Mouse (Mus musculus) neural tube, embryonic 13.5 days (tissue): Measurements from ENCODE around the gene Pam. TPM values are rescaled to one million over a fixed set of nuclear protein-coding genes. Genes with fewer than 3 reads are reported as not detected.

ENCODE experiments used
- ATAC-seq: fragments of 200-750 bp; cut with Nextera tagmentation; 2 replicates; pipeline ENCODE4 v1.8.0; 2017; ENCODE audit warnings: low read depth, mild to moderate bottlenecking, moderate TSS enrichment, moderate library complexity
- H3K27ac ChIP-seq: fragments of 300-500 bp; sonication (generic); replicated peaks from 2 replicates; pipeline ENCODE4 v1.5.1; 2015; ENCODE audit warnings: moderate library complexity, mild to moderate bottlenecking, inconsistent platforms
- H3K27me3 ChIP-seq: fragments of 300-500 bp; sonication (generic); 2 replicates; pipeline ENCODE4 v1.6.1; 2015; ENCODE audit warnings: mild to moderate bottlenecking, inconsistent platforms
- H3K36me3 ChIP-seq: fragments of 300-500 bp; sonication (generic); 2 replicates; pipeline ENCODE4 v1.6.1; 2015; ENCODE audit warnings: mild to moderate bottlenecking, inconsistent platforms
- H3K4me1 ChIP-seq: fragments of 300-500 bp; sonication (generic); replicated peaks from 2 replicates; pipeline ENCODE4 v1.6.1; 2015; ENCODE audit warnings: inconsistent platforms
- H3K4me2 ChIP-seq: fragments of 300-500 bp; sonication (generic); 2 replicates; pipeline ENCODE4 v1.6.1; 2015; ENCODE audit warnings: inconsistent platforms, mild to moderate bottlenecking, moderate library complexity
- H3K4me3 ChIP-seq: fragments of 300-500 bp; sonication (generic); 2 replicates; pipeline ENCODE4 v1.5.1; 2015; ENCODE audit warnings: mild to moderate bottlenecking, inconsistent platforms
- H3K9ac ChIP-seq: fragments of 300-500 bp; sonication (generic); 2 replicates; pipeline ENCODE4 v1.6.1; 2015; ENCODE audit warnings: moderate library complexity, mild to moderate bottlenecking, inconsistent platforms
- H3K9me3 ChIP-seq: fragments of 300-500 bp; sonication (generic); 2 replicates; pipeline ENCODE4 v1.6.1; 2016; ENCODE audit warnings: inconsistent platforms
- WGBS: fragments of 180-500 bp; shearing (Covaris S2); methylation state at CpG from one replicate; pipeline ENCODE4 v1.1.7; 2015; 5-methylcytosine and 5-hydroxymethylcytosine counted together
- polyA plus RNA-seq: library from polyadenylated mRNA; unstranded; fragments of >200 nt; fragmentation: Nextera tagmentation; extraction: Ambion mirVana; gene quantifications from 2 replicates; pipeline ENCODE4 v1.2.1, GENCODE M21; 2015

Gene Pam
- polyA plus RNA-seq, 1 experiment from 2014 or later, result 36.9 TPM

- H3K9ac ChIP-seq, result no peak overlapping the region
Observed at GRCm38 (mm10) chr1:97883498-97883897, 211.9 kb downstream of the Pam start.

GRCm38 (mm10) chr1:97877037-97877436 is 218.4 kb downstream of the Pam start:
- H3K36me3 ChIP-seq, result 0 out of 2 replicates have a peak, but pooled peaks cover 4% of the 10 kb centered on the region
- no peaks in the 10 kb centered on the region for H3K9me3 ChIP-seq
- no peak overlapping the region for H3K4me2 ChIP-seq
- no peak overlapping the region for H3K4me3 ChIP-seq
- no peak for ATAC-seq
- H3K4me1 ChIP-seq, result no peaks in the 10 kb centered on the region
- no peak overlapping the region for H3K9ac ChIP-seq
- no peak overlapping the region for H3K27ac ChIP-seq
- no peaks in the 10 kb centered on the region for H3K27me3 ChIP-seq

More at GRCm38 (mm10) chr1:97883498-97883897, 211.9 kb downstream of the Pam start:
- no peak overlapping the region for H3K4me3 ChIP-seq
- ATAC-seq, result no peak
- no peak overlapping the region for H3K27ac ChIP-seq
- no peak overlapping the region for H3K4me2 ChIP-seq
- no peaks in the 10 kb centered on the region for H3K9me3 ChIP-seq
- WGBS, result 85% methylated on average over 7 of the region's 7 CpGs
- no peaks in the 10 kb centered on the region for H3K4me1 ChIP-seq
- H3K27me3 ChIP-seq, result no peaks in the 10 kb centered on the region
- H3K36me3 ChIP-seq, result peaks cover 10% of the 10 kb centered on the region

GRCm38 (mm10) chr1:97873490-97874054 is 221.9 kb downstream of the Pam start:
- Histone ChIP-seq H3K4me1 (no peaks in the 10 kb centered on the region), H3K27me3 (no peaks in the 10 kb centered on the region), H3K9me3 (no peaks in the 10 kb centered on the region), H3K9ac (no peak overlapping the region), H3K27ac (no peak overlapping the region), H3K4me2 (no peak overlapping the region), H3K4me3 (no peak overlapping the region), H3K36me3 (0 out of 2 replicates have a peak, but pooled peaks cover 4% of the 10 kb centered on the region)
- 97% methylated on average over 2 of the region's 2 CpGs for WGBS
- no peak for ATAC-seq

GRCm38 (mm10) chr1:97872493-97872892 is 223.0 kb downstream of the Pam start:
- Histone ChIP-seq H3K4me1 (no peaks in the 10 kb centered on the region), H3K4me3 (no peak overlapping the region), H3K27me3 (no peaks in the 10 kb centered on the region), H3K9ac (no peak overlapping the region), H3K36me3 (0 out of 2 replicates have a peak, but pooled peaks cover 4% of the 10 kb centered on the region), H3K9me3 (no peaks in the 10 kb centered on the region), H3K27ac (no peak overlapping the region), H3K4me2 (no peak overlapping the region)
- 60% methylated on average over 5 of the region's 5 CpGs for WGBS
- no peak; the same call in 1 of the 2 replicates for ATAC-seq

- no peak overlapping the region for H3K4me3 ChIP-seq
- no peaks in the 10 kb centered on the region for H3K4me1 ChIP-seq
- 0 out of 2 replicates have a peak, but pooled peaks cover 4% of the 10 kb centered on the region for H3K36me3 ChIP-seq
- no peak for ATAC-seq
- WGBS, result 73% methylated on average over 2 of the region's 2 CpGs
- H3K9ac ChIP-seq, result no peak overlapping the region
- no peaks in the 10 kb centered on the region for H3K27me3 ChIP-seq
- no peaks in the 10 kb centered on the region for H3K9me3 ChIP-seq
- no peak overlapping the region for H3K27ac ChIP-seq
- H3K4me2 ChIP-seq, result no peak overlapping the region
Observed at GRCm38 (mm10) chr1:97872072-97872471, 223.4 kb downstream of the Pam start.

DNA sequence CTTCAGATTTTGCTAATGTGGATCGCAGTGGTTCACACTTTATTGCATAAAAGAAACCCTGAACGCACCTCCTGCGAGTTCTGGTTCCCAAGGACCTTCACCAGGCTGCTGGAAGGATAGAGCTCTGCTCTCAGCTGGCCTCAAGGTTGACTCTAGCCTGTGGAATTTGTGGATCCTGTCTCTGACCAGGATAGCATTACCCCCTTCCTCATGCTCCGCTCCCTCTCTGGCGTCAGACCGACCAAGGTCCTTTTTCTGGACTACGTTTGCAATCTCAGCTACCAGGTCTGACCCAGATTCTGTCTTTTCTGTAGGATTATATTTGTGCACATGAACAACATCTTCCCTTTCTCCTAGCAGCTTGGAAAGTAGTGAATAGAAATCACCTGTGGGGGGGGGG is 231.3 kb downstream of the Pam start:
- ATAC-seq, result no peak
- H3K36me3 ChIP-seq, result no peaks in the 10 kb centered on the region
- WGBS, result 88% methylated on average over 7 of the region's 7 CpGs
- no peaks in the 10 kb centered on the region for H3K9me3 ChIP-seq
- peaks cover 14% of the 10 kb centered on the region for H3K4me1 ChIP-seq
- no peaks in the 10 kb centered on the region for H3K27me3 ChIP-seq
- no peak overlapping the region for H3K4me2 ChIP-seq
- H3K27ac ChIP-seq, result no peak overlapping the region; the same call in 1 of the 2 replicates
- H3K9ac ChIP-seq, result no peak overlapping the region
- no peak overlapping the region for H3K4me3 ChIP-seq

- H3K27me3 ChIP-seq, result no peaks in the 10 kb centered on the region
- H3K4me3 ChIP-seq, result no peak overlapping the region
- H3K4me2 ChIP-seq, result 0 out of 2 replicates have a peak overlapping the region, but pooled peaks have one; percentile 20
- H3K9ac ChIP-seq, result no peak overlapping the region
- no peaks in the 10 kb centered on the region for H3K9me3 ChIP-seq
- peaks cover 14% of the 10 kb centered on the region for H3K4me1 ChIP-seq
- H3K36me3 ChIP-seq, result no peaks in the 10 kb centered on the region
- 25% methylated on average over 9 of the region's 9 CpGs for WGBS
- ATAC-seq, result peak; percentile 61
- no peak overlapping the region; the same call in 1 of the 2 replicates for H3K27ac ChIP-seq
Observed at GRCm38 (mm10) chr1:97863140-97863539, 232.3 kb downstream of the Pam start.

DNA sequence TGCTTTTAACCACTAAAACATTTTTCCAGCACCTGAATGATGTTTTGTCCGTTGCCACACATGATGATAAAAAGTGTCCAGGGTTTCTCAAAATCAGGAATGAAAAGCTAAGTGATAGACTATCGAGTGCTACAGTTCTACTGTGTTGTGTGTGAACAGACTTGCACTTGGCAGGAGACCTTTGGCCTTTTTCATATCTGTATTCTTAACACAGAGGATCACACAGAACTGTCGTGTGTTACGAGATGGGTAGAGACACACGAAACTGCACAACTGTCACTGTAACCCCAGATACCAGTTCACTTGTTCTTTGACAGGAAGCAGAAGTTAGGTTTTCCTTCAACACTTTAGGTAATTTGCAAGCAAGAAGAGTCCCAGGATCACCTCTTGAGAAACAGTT is 232.7 kb downstream of the Pam start:
- H3K9ac ChIP-seq, result no peak overlapping the region
- 70% methylated on average over 5 of the region's 5 CpGs for WGBS
- 0 out of 2 replicates have a peak, but pooled peaks have one; percentile 15 for ATAC-seq
- H3K36me3 ChIP-seq, result no peaks in the 10 kb centered on the region
- no peak overlapping the region for H3K27ac ChIP-seq
- peaks cover 14% of the 10 kb centered on the region for H3K4me1 ChIP-seq
- no peak overlapping the region for H3K4me3 ChIP-seq
- no peaks in the 10 kb centered on the region for H3K27me3 ChIP-seq
- no peak overlapping the region for H3K4me2 ChIP-seq
- no peaks in the 10 kb centered on the region for H3K9me3 ChIP-seq

GRCm38 (mm10) chr1:97854256-97854655 is 241.2 kb downstream of the Pam start:
- Histone ChIP-seq H3K4me2 (no peak overlapping the region), H3K4me1 (no peaks in the 10 kb centered on the region), H3K36me3 (no peaks in the 10 kb centered on the region), H3K9me3 (no peaks in the 10 kb centered on the region), H3K4me3 (no peak overlapping the region), H3K27ac (no peak overlapping the region), H3K9ac (no peak overlapping the region), H3K27me3 (no peaks in the 10 kb centered on the region)
- ATAC-seq, result no peak
- 82% methylated on average over 3 of the region's 3 CpGs for WGBS

- H3K4me3 ChIP-seq, result no peak overlapping the region
- H3K9me3 ChIP-seq, result no peaks in the 10 kb centered on the region
- H3K4me2 ChIP-seq, result no peak overlapping the region
- 84% methylated on average over 13 of the region's 13 CpGs for WGBS
- no peak overlapping the region for H3K9ac ChIP-seq
- no peaks in the 10 kb centered on the region for H3K36me3 ChIP-seq
- H3K4me1 ChIP-seq, result peaks cover 19% of the 10 kb centered on the region
- no peaks in the 10 kb centered on the region for H3K27me3 ChIP-seq
- no peak overlapping the region for H3K27ac ChIP-seq
- ATAC-seq, result no peak
Observed at GRCm38 (mm10) chr1:97851601-97852175, 243.8 kb downstream of the Pam start.

GRCm38 (mm10) chr1:97848601-97849241 is 246.7 kb downstream of the Pam start:
- peaks cover 19% of the 10 kb centered on the region for H3K4me1 ChIP-seq
- no peaks in the 10 kb centered on the region for H3K9me3 ChIP-seq
- ATAC-seq, result peak; percentile 75
- H3K9ac ChIP-seq, result no peak overlapping the region
- no peaks in the 10 kb centered on the region for H3K27me3 ChIP-seq
- 16% methylated on average over 14 of the region's 14 CpGs for WGBS
- H3K4me2 ChIP-seq, result peak overlapping the region; percentile 9
- no peak overlapping the region for H3K27ac ChIP-seq
- H3K36me3 ChIP-seq, result no peaks in the 10 kb centered on the region
- no peak overlapping the region for H3K4me3 ChIP-seq

- no peak for ATAC-seq
- no peak overlapping the region for H3K4me3 ChIP-seq
- H3K4me2 ChIP-seq, result no peak overlapping the region
Observed at GRCm38 (mm10) chr1:97843220-97843992, 252.0 kb downstream of the Pam start.

More at GRCm38 (mm10) chr1:97843220-97843992, 252.0 kb downstream of the Pam start:
- Histone ChIP-seq H3K36me3 (0 out of 2 replicates have a peak, but pooled peaks cover 3% of the 10 kb centered on the region), H3K9ac (no peak overlapping the region), H3K9me3 (no peaks in the 10 kb centered on the region), H3K4me1 (peaks cover 11% of the 10 kb centered on the region), H3K27ac (no peak overlapping the region), H3K27me3 (no peaks in the 10 kb centered on the region)
